Mouse (Mus musculus) C2C12 (cell line): ENCODE measurements around the gene Washc1.

Source experiments
- CEBPB ChIP-seq: IDR thresholded peaks from one replicate; pipeline ENCODE4 v1.6.1; 2011; ENCODE audit warnings: low read depth, mild to moderate bottlenecking, control low read depth, moderate library complexity
- CTCF ChIP-seq: IDR thresholded peaks from one replicate; pipeline ENCODE4 v1.5.1; 2011; ENCODE audit not compliant: control insufficient read depth, insufficient read depth, insufficient read length
- MAX ChIP-seq: IDR thresholded peaks from one replicate; pipeline ENCODE4 v1.6.1; 2011; ENCODE audit warnings: mild to moderate bottlenecking, control low read depth
- MYOD1 ChIP-seq: IDR thresholded peaks from one replicate; pipeline ENCODE4 v1.6.1; 2011; ENCODE audit warnings: low read depth; ENCODE audit not compliant: control insufficient read depth, insufficient read length
- USF1 ChIP-seq: IDR thresholded peaks from one replicate; pipeline ENCODE4 v1.6.1; 2011; ENCODE audit warnings: low read depth, mild to moderate bottlenecking, control low read depth, moderate library complexity

GRCm38 (mm10) chr17:66104076-66104475, 7.3 kb upstream of the Washc1 start:
- TF ChIP-seq CTCF: no peak
- TF ChIP-seq CEBPB: no peak
- TF ChIP-seq USF1: no peak
- TF ChIP-seq MAX: no peak
- no peak for TF ChIP-seq MYOD1
